Mouse (Mus musculus): ENCODE data around the gene Gclc. TPM values are rescaled to one million over a fixed set of nuclear protein-coding genes. Genes with fewer than 3 reads are reported as not detected.

The Gclc gene
- total RNA-seq (2022) = 10 to 100 TPM; 11.7 to 14.3 (median 12.5) TPM

- peak; percentile 90 for DNase-seq (ENCODE audit: low spot score)
These were observed at the start of gene Gclc for GRCm38 (mm10) chr9:77753853-77754727. Gene Gclc, plus strand, starts transcription at chr9:77754535.

- no peak for DNase-seq (ENCODE audit: low spot score)
These were observed 47.8 kb upstream of the Gclc start for GRCm38 (mm10) chr9:77706515-77706914.

GRCm38 (mm10) chr9:77707433-77708139, 46.7 kb upstream of the Gclc start:
- no peak for DNase-seq (ENCODE audit: low spot score)

- DNase-seq (ENCODE audit: low spot score) = peak; percentile 26
These were observed 45.4 kb upstream of the Gclc start for GRCm38 (mm10) chr9:77708950-77709349.

GRCm38 (mm10) chr9:77711021-77711569, 43.2 kb upstream of the Gclc start:
- DNase-seq (ENCODE audit: low spot score) = no peak

GRCm38 (mm10) chr9:77712816-77713215, 41.5 kb upstream of the Gclc start:
- no peak for DNase-seq (ENCODE audit: low spot score)

- DNase-seq (ENCODE audit: low spot score) = no peak
These were observed 41.0 kb upstream of the Gclc start for GRCm38 (mm10) chr9:77713301-77713700.

GRCm38 (mm10) chr9:77715262-77715661, 39.1 kb upstream of the Gclc start:
- DNase-seq (ENCODE audit: low spot score) = no peak

- DNase-seq (ENCODE audit: low spot score) = no peak
These were observed 38.3 kb upstream of the Gclc start for GRCm38 (mm10) chr9:77716009-77716408.

GRCm38 (mm10) chr9:77717831-77718435, 36.4 kb upstream of the Gclc start:
- no peak for DNase-seq (ENCODE audit: low spot score)

- DNase-seq (ENCODE audit: low spot score) = no peak
These were observed 35.4 kb upstream of the Gclc start for GRCm38 (mm10) chr9:77718816-77719411.

GRCm38 (mm10) chr9:77719675-77720074, 34.7 kb upstream of the Gclc start:
- DNase-seq (ENCODE audit: low spot score) = no peak

- DNase-seq (ENCODE audit: low spot score) = no peak
These were observed 32.0 kb upstream of the Gclc start for GRCm38 (mm10) chr9:77722381-77722780.

- DNase-seq (ENCODE audit: low spot score) = no peak
These were observed 30.1 kb upstream of the Gclc start for GRCm38 (mm10) chr9:77724216-77724615.

- DNase-seq (ENCODE audit: low spot score) = no peak
These were observed 28.9 kb upstream of the Gclc start for GRCm38 (mm10) chr9:77725448-77725847.

GRCm38 (mm10) chr9:77726018-77726684, 28.2 kb upstream of the Gclc start:
- DNase-seq (ENCODE audit: low spot score) = no peak

- no peak for DNase-seq (ENCODE audit: low spot score)
These were observed 27.3 kb upstream of the Gclc start for GRCm38 (mm10) chr9:77727012-77727411.

- DNase-seq (ENCODE audit: low spot score) = no peak
These were observed 22.3 kb upstream of the Gclc start for GRCm38 (mm10) chr9:77732067-77732466.

- no peak for DNase-seq (ENCODE audit: low spot score)
These were observed 16.9 kb upstream of the Gclc start for GRCm38 (mm10) chr9:77737298-77738041.

GRCm38 (mm10) chr9:77741452-77741851, 12.9 kb upstream of the Gclc start:
- no peak for DNase-seq (ENCODE audit: low spot score)

Measured in heart, adult 8-10 months (tissue).